Mouse (Mus musculus) mammary gland, adult 2 months (tissue): ENCODE results near the gene Anapc10. TPM values are rescaled to one million over a fixed set of nuclear protein-coding genes. Genes with fewer than 3 reads are reported as not detected.

Experiments used
- polyA plus RNA-seq: library from polyadenylated mRNA; depleted of rRNA; stranded (reverse); fragments of >200 nt; gene quantifications from 2 replicates; pipeline ENCODE4 v1.2.3, GENCODE M21; 2012; ENCODE audit warnings: low replicate concordance; rRNA removed

Anapc10 gene
- 0.39 and 1.7 TPM in 2 replicates for polyA plus RNA-seq

GRCm38 (mm10) chr8:79711064-79711961 is at the start of gene Anapc10, which contains the start of gene Abce1:
Gene Anapc10 (plus strand): TSS chr8:79711820.
Gene Abce1 (minus strand): TSS chr8:79711740.

Other genes with a start within 250 kb of the Anapc10 start
- gene Otud4, start 72.2 kb upstream of the Anapc10 start, polyA plus RNA-seq, result 23.8 and 40.5 TPM in 2 replicates
- gene Abce1, start 80 bp upstream of the Anapc10 start, polyA plus RNA-seq, result 7.4 and 21.3 TPM in 2 replicates